In genomic region chr3:4129620-4130019, GRCm38 (mm10) we compare ENCODE assay signal across 27 mouse cellular contexts.
DNase-seq lines count a peak whose midpoint lies in the region; ATAC-seq lines count a peak whose summit lies in the region.
"Had no signal": no experiment of that assay in that cellular context is flagged by ENCODE, and none has a peak within 500 bp of the region (broad histone marks: within the 10 kb centered on the region; RNA-seq: fewer than 3 reads in every experiment).

No protein-coding gene starts in this region.

- H3K9ac ChIP-seq in midbrain, embryonic 11.5 days (ENCODE audit: low read length): no peak overlapping the region
- H3K9ac ChIP-seq in midbrain, embryonic 16.5 days (ENCODE audit: low read depth, low read length): no peak overlapping the region
- H3K9ac ChIP-seq in intestine, embryonic 16.5 days (ENCODE audit: low read depth, low read length): no peak overlapping the region
- H3K9ac ChIP-seq: embryonic facial prominence, embryonic 13.5 days; embryonic facial prominence, embryonic 15.5 days; forebrain, embryonic 12.5 days had no signal

- H3K36me3 ChIP-seq in midbrain, embryonic 11.5 days (ENCODE audit: control insufficient read depth, insufficient read depth, low read length): no peaks in the 10 kb centered on the region
- no peaks in the 10 kb centered on the region for H3K36me3 ChIP-seq in midbrain, embryonic 16.5 days (ENCODE audit: control insufficient read depth, insufficient read depth, low read length)
- no peaks in the 10 kb centered on the region for H3K36me3 ChIP-seq in intestine, embryonic 16.5 days (ENCODE audit: control insufficient read depth, insufficient read depth, low read length)
- H3K36me3 ChIP-seq: embryonic facial prominence, embryonic 13.5 days; embryonic facial prominence, embryonic 15.5 days; forebrain, embryonic 10.5 days; forebrain, embryonic 12.5 days had no signal

- H3K27ac ChIP-seq in midbrain, embryonic 11.5 days (ENCODE audit: low read depth, low read length): no peak overlapping the region
- no peak overlapping the region for H3K27ac ChIP-seq in midbrain, embryonic 16.5 days (ENCODE audit: low read length)
- H3K27ac ChIP-seq in intestine, embryonic 16.5 days (ENCODE audit: low read length): no peak overlapping the region
- H3K27ac ChIP-seq: embryonic facial prominence, embryonic 13.5 days; embryonic facial prominence, embryonic 15.5 days; forebrain, embryonic 10.5 days; forebrain, embryonic 12.5 days had no signal

- WGBS in midbrain, embryonic 11.5 days: 64% methylated on average over 3 of the region's 3 CpGs
- 51% methylated on average over 2 of the region's 3 CpGs for WGBS in midbrain, embryonic 16.5 days
- 69% methylated on average over 2 of the region's 3 CpGs for WGBS in intestine, embryonic 16.5 days

- H3K27me3 ChIP-seq in midbrain, embryonic 11.5 days (ENCODE audit: control insufficient read depth, insufficient read depth, low read length): no peaks in the 10 kb centered on the region
- H3K27me3 ChIP-seq in midbrain, embryonic 16.5 days (ENCODE audit: control insufficient read depth, insufficient read depth, low read depth, low read length): no peaks in the 10 kb centered on the region
- H3K27me3 ChIP-seq in intestine, embryonic 16.5 days (replicated peaks; ENCODE audit: control insufficient read depth, insufficient read depth, low read length): no peaks in the 10 kb centered on the region
- H3K27me3 ChIP-seq: CH12.LX; embryonic facial prominence, embryonic 13.5 days; embryonic facial prominence, embryonic 15.5 days; forebrain, embryonic 12.5 days had no signal

- no peaks in the 10 kb centered on the region for H3K4me1 ChIP-seq in midbrain, embryonic 11.5 days (ENCODE audit: control insufficient read depth, insufficient read depth, low read length)
- H3K4me1 ChIP-seq in midbrain, embryonic 16.5 days (ENCODE audit: control insufficient read depth, insufficient read depth, low read length): no peaks in the 10 kb centered on the region
- no peaks in the 10 kb centered on the region for H3K4me1 ChIP-seq in intestine, embryonic 16.5 days (ENCODE audit: control insufficient read depth, insufficient read depth, low read length)
- H3K4me1 ChIP-seq: embryonic facial prominence, embryonic 13.5 days; embryonic facial prominence, embryonic 15.5 days; forebrain, embryonic 12.5 days had no signal

- peak; percentile 9 for DNase-seq in embryo, embryonic 10 days (ENCODE audit: low spot score)
- DNase-seq in embryo, embryonic 9.5 days (ENCODE audit: extremely low spot score): no peak
- no peak for DNase-seq in midbrain, embryonic 11.5 days (ENCODE audit: low spot score, missing footprints)
- DNase-seq in ZHBTc4 (ENCODE audit: low read depth, low spot score): peak; percentile 4
- peak; percentile 4 for DNase-seq in embryo, embryonic 11 days
- DNase-seq in kidney, adult 8-10 months: no peak
- DNase-seq: adrenal gland, adult 2 months; adrenal gland, postnatal 10 days; adrenal gland, postnatal 25 days; B cell, adult 2 months; cerebellum, adult 11 months; cerebellum, adult 18-20 months; cerebellum, adult 8-10 months; cerebellum, adult 9-11 months; cerebellum, postnatal 14 days; cerebellum, postnatal 36 days had no signal

- peak; percentile 64; the same call in 1 of the 2 replicates for ATAC-seq in midbrain, embryonic 11.5 days (ENCODE audit: low FRiP score)
- no peak for ATAC-seq in midbrain, embryonic 16.5 days
- no peak for ATAC-seq in intestine, embryonic 16.5 days
- ATAC-seq: CD4-positive, CD25-positive, alpha-beta regulatory T cell, adult 4 months; forebrain, embryonic 14.5 days; forebrain, embryonic 16.5 days had no signal

- H3K4me3 ChIP-seq in midbrain, embryonic 11.5 days (ENCODE audit: low read depth, low read length): no peak overlapping the region
- no peak overlapping the region for H3K4me3 ChIP-seq in midbrain, embryonic 16.5 days (ENCODE audit: low read depth, low read length)
- no peak overlapping the region for H3K4me3 ChIP-seq in intestine, embryonic 16.5 days (ENCODE audit: low read length)
- H3K4me3 ChIP-seq: embryonic facial prominence, embryonic 13.5 days; embryonic facial prominence, embryonic 15.5 days; erythroblast, embryonic 14.5 days; forebrain, embryonic 10.5 days; forebrain, embryonic 12.5 days had no signal

- H3K9me3 ChIP-seq in midbrain, embryonic 11.5 days (ENCODE audit: control insufficient read depth, low read length): no peaks in the 10 kb centered on the region
- H3K9me3 ChIP-seq in midbrain, embryonic 16.5 days (replicated peaks; ENCODE audit: control insufficient read depth, low read length, poor library complexity, severe bottlenecking): no peaks in the 10 kb centered on the region
- no peaks in the 10 kb centered on the region for H3K9me3 ChIP-seq in intestine, embryonic 16.5 days (ENCODE audit: control insufficient read depth, low read length)
- H3K9me3 ChIP-seq: embryonic facial prominence, embryonic 13.5 days; embryonic facial prominence, embryonic 15.5 days; forebrain, embryonic 10.5 days; forebrain, embryonic 12.5 days had no signal

- H3K4me2 ChIP-seq in midbrain, embryonic 11.5 days: no peak overlapping the region
- H3K4me2 ChIP-seq in midbrain, embryonic 16.5 days (ENCODE audit: low read length): no peak overlapping the region
- no peak overlapping the region for H3K4me2 ChIP-seq in intestine, embryonic 16.5 days (ENCODE audit: low read depth, low read length)
- H3K4me2 ChIP-seq: embryonic facial prominence, embryonic 13.5 days; embryonic facial prominence, embryonic 15.5 days; forebrain, embryonic 12.5 days had no signal

Comparison
In these comparisons a context has a peak if more than half of its experiments do, and no peak if none do; other contexts are left out.
1. DNase-seq: peak in embryo, embryonic 10 days (single experiment), ZHBTc4 (single experiment) and embryo, embryonic 11 days (single experiment); none in embryo, embryonic 9.5 days (single experiment), midbrain, embryonic 11.5 days (single experiment) and kidney, adult 8-10 months (0 of 2).